Mouse (Mus musculus) lung, postnatal 0 days (tissue): Measurements from ENCODE around the gene Mpzl3. TPM values are rescaled to one million over a fixed set of nuclear protein-coding genes. Genes with fewer than 3 reads are reported as not detected.
A peak's percentile ranks its signal among the peaks of the same experiment; 100 is the strongest.

ENCODE experiments used
- ATAC-seq: fragments of 200-750 bp; cut with Nextera tagmentation; 2 replicates; pipeline ENCODE4 v1.8.0; 2017; ENCODE audit warnings: moderate library complexity
- DNase-seq: peaks from one replicate; pipeline ENCODE4 v3.0.0-alpha.2; 2016; ENCODE audit warnings: low spot score
- H3K27ac ChIP-seq: fragments of 300-500 bp; sonication (generic); 2 replicates; pipeline ENCODE4 v1.5.1; 2014; ENCODE audit warnings: antibody characterized with exemption, mild to moderate bottlenecking, low read length, mixed read lengths
- H3K27me3 ChIP-seq: fragments of 300-500 bp; sonication (generic); replicated peaks from 2 replicates; pipeline ENCODE4 v1.6.1; 2014; ENCODE audit warnings: low read length, mixed read lengths; ENCODE audit not compliant: insufficient read depth
- H3K36me3 ChIP-seq: fragments of 300-500 bp; sonication (generic); 2 replicates; pipeline ENCODE4 v1.6.1; 2014; ENCODE audit warnings: low read length, mixed read lengths; ENCODE audit not compliant: insufficient read depth
- H3K4me1 ChIP-seq: fragments of 300-500 bp; sonication (generic); 2 replicates; pipeline ENCODE4 v1.6.1; 2014; ENCODE audit warnings: antibody characterized with exemption, low read depth, low read length, mixed read lengths; ENCODE audit not compliant: insufficient read depth
- H3K4me2 ChIP-seq: fragments of 300-500 bp; sonication (generic); replicated peaks from 2 replicates; pipeline ENCODE4 v1.6.1; 2014; ENCODE audit warnings: low read depth, mild to moderate bottlenecking, low read length, moderate library complexity, mixed read lengths
- H3K4me3 ChIP-seq: fragments of 300-500 bp; sonication (generic); 2 replicates; pipeline ENCODE4 v1.5.1; 2014; ENCODE audit warnings: low read depth, low read length
- H3K9ac ChIP-seq: fragments of 300-500 bp; sonication (generic); replicated peaks from 2 replicates; pipeline ENCODE4 v1.6.1; 2014; ENCODE audit warnings: low read depth, mild to moderate bottlenecking
- H3K9me3 ChIP-seq: fragments of 300-500 bp; sonication (generic); 2 replicates; pipeline ENCODE4 v1.6.1; 2016; ENCODE audit warnings: low read length, mixed read lengths
- CTCF ChIP-seq: IDR thresholded peaks from 2 replicates; pipeline ENCODE4 v1.5.1; 2016; ENCODE audit warnings: antibody characterized with exemption, mild to moderate bottlenecking
- EP300 ChIP-seq: IDR thresholded peaks from 2 replicates; pipeline ENCODE4 v1.6.1; 2016; ENCODE audit warnings: antibody characterized with exemption, mild to moderate bottlenecking, control low read depth
- WGBS: fragments of 180-500 bp; shearing (Covaris S2); extraction: QIAGEN DNeasy Blood & Tissue Kit; methylation state at CpG from one replicate; pipeline ENCODE4 v1.1.7; 2014; 5-methylcytosine and 5-hydroxymethylcytosine counted together
- polyA plus RNA-seq: library from polyadenylated mRNA; unstranded; fragments of >200 nt; fragmentation: Nextera tagmentation; extraction: Ambion mirVana; gene quantifications from 2 replicates; pipeline ENCODE4 v1.2.1, GENCODE M21; 2015

Mpzl3 gene
- polyA plus RNA-seq, 1 experiment from 2014 or later = 2.0 TPM

DNA sequence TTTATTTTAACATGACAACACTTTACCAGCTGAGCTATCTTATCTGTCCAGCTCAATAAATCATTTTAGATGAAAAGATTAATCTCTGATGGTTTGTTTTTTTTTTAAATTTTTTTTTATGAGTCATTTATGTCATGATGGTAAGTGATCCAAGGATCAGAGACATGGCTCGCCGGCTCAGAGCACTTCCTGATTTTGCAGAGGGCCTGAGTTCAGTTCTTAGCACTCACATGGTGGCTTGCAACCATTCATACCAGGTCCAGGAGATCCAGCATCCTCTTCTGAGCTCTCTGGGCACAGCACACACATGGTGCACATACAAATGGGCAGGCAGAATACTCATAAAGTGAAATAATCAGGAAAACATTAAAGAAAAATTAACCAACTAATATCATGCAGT lies 4.7 kb upstream of the Mpzl3 start:
- Histone ChIP-seq H3K36me3 (no peaks in the 10 kb centered on the region), H3K27me3 (no peaks in the 10 kb centered on the region), H3K4me3 (no peak overlapping the region), H3K9ac (no peak overlapping the region), H3K4me2 (no peak overlapping the region), H3K27ac (no peak overlapping the region), H3K9me3 (no peaks in the 10 kb centered on the region), H3K4me1 (no peaks in the 10 kb centered on the region)
- DNase-seq (no peak), ATAC-seq (no peak)
- 75% methylated on average over 2 of the region's 2 CpGs for WGBS
- TF ChIP-seq CTCF = no peak
- no peak for TF ChIP-seq EP300

DNA sequence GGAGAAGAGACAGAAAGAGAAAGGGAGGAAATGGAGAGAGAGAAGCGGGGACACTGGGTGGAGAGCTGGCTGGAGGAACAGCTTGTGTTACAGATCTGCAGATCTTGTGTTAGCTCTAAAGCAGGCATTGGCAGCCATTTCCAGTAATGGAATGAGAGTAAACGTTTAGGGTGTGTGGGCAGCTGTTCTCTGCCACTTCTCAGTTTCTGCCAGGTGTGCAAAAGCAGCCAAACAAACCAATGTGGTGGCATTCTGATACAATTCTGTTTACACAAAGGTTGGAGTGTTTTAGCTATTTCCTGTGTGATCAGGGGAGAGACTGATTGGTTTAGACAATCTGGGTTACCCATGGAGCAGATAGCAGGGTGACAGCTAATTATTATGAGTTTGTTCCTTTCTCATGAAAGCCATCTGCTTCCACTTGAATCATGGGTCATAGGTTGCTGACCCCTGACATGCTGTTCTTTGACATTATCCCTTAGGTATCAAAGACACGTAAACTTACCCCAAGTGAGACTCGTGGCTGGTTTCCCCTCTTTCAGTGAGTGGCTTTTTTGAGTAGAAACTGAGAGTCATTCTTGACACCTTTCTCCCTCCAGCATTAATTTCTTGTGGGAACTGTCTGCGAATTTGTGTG lies 3.4 kb downstream of the Mpzl3 start:
- Histone ChIP-seq H3K9ac (no peak overlapping the region), H3K27ac (no peak overlapping the region), H3K4me2 (no peak overlapping the region), H3K27me3 (no peaks in the 10 kb centered on the region), H3K4me3 (no peak overlapping the region), H3K9me3 (no peaks in the 10 kb centered on the region), H3K36me3 (no peaks in the 10 kb centered on the region), H3K4me1 (no peaks in the 10 kb centered on the region; the same call in 1 of the 2 replicates)
- ATAC-seq = no peak
- DNase-seq = no peak
- WGBS = 30% methylated on average over 5 of the region's 5 CpGs
- TF ChIP-seq EP300 = no peak
- no peak for TF ChIP-seq CTCF

DNA sequence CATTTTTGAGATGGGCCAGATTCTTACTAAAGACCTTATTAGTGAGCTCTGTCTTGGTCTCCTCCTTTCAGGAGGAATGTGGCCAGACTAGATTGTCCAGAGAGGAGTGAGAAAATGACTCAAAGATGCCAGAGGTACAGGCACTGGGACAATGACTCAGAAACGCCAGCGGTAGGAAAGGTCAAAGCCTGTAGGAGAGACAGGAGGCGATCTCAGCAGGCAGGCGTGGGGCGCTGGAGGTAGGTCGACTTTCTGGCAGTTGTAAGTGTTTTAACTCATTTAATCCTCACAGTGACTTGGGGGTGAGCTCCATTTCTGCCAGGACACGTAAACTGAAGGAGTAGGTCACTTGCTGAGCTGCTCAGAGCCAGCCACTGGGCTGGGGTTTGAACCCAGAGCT lies 5.2 kb downstream of the Mpzl3 start:
- ATAC-seq (no peak), DNase-seq (peak; percentile 33)
- Histone ChIP-seq H3K36me3 (no peaks in the 10 kb centered on the region), H3K9me3 (no peaks in the 10 kb centered on the region), H3K27me3 (no peaks in the 10 kb centered on the region), H3K27ac (no peak overlapping the region), H3K4me2 (no peak overlapping the region), H3K4me1 (no peaks in the 10 kb centered on the region; the same call in 1 of the 2 replicates), H3K9ac (no peak overlapping the region), H3K4me3 (no peak overlapping the region)
- TF ChIP-seq CTCF (no peak), EP300 (no peak)
- 28% methylated on average over 7 of the region's 7 CpGs for WGBS

DNA sequence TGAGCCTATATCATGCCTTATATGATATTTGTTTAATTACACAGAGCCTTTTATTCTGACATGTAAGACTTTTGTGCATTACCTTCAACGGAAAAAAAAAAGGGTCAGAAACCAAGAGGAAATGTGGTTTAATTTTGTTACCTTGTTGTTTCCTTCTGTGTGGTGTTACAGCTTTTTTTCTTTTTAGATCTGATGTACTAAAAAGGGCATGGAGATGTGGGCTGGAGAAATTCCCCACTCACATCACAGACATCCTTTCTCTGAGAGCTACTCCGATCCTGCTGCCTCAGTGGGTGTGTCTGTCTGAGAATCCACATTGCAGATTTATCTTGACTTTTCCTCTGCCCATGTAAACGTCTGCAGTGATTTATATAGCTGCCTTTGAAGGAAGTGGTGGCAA lies 7.7 kb downstream of the Mpzl3 start:
- no peak overlapping the region for H3K4me3 ChIP-seq
- H3K4me2 ChIP-seq = no peak overlapping the region
- no peak for ATAC-seq
- 53% methylated on average over 3 of the region's 3 CpGs for WGBS
- no peaks in the 10 kb centered on the region for H3K9me3 ChIP-seq
- H3K27me3 ChIP-seq = no peaks in the 10 kb centered on the region
- H3K4me1 ChIP-seq = no peaks in the 10 kb centered on the region; the same call in 1 of the 2 replicates
- no peak overlapping the region for H3K27ac ChIP-seq
- DNase-seq = no peak
- no peaks in the 10 kb centered on the region for H3K36me3 ChIP-seq
- no peak for TF ChIP-seq CTCF
- TF ChIP-seq EP300 = no peak
- H3K9ac ChIP-seq = no peak overlapping the region

DNA sequence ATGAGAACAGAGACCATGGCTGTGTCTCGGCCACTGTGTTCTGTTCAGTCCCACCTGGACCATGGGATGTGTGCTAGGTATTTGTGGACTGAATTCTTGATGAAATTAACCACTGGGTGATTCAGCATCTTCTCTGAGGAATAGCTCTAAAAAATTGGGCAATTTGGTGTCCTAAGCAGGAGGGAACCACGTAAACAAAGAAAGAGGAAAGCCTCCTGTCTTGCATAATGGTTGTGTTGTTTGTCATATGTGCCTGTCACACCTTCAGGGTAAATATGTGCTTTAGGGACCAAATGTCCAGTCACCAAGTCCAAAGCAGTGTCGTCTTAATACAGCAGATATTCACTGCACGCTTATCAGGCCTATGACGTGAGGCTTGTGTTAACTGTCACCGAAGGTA lies 9.4 kb downstream of the Mpzl3 start:
- WGBS = 78% methylated on average over 6 of the region's 6 CpGs
- no peaks in the 10 kb centered on the region; the same call in 1 of the 2 replicates for H3K4me1 ChIP-seq
- H3K9ac ChIP-seq = no peak overlapping the region
- no peaks in the 10 kb centered on the region for H3K36me3 ChIP-seq
- H3K27me3 ChIP-seq = no peaks in the 10 kb centered on the region
- H3K9me3 ChIP-seq = no peaks in the 10 kb centered on the region
- H3K4me2 ChIP-seq = no peak overlapping the region
- no peak for DNase-seq
- no peak overlapping the region for H3K4me3 ChIP-seq
- TF ChIP-seq CTCF (no peak), EP300 (no peak)
- no peak for ATAC-seq
- no peak overlapping the region for H3K27ac ChIP-seq

DNA sequence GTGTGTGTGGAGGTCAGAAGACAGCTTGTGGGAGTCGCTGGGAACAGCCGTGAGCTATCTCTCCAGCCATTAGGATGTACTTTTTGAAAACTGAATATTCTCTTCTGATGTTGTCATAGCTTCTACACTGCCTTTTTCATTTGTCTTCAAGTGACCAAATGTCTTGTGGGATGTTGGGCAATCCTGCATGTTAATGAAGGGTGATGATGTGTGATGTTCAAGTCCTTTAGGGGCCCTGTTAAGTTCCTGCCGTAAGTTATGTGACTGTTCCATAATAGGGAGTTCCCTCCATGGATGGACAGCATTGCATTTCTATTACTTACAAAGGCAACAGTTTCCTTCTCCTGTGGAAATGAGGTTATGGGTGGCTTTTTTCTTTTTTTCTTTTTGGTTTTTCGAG lies 11.7 kb downstream of the Mpzl3 start:
- Histone ChIP-seq H3K4me1 (no peaks in the 10 kb centered on the region), H3K9ac (no peak overlapping the region), H3K9me3 (no peaks in the 10 kb centered on the region), H3K4me3 (no peak overlapping the region), H3K4me2 (no peak overlapping the region), H3K27ac (no peak overlapping the region), H3K36me3 (no peaks in the 10 kb centered on the region), H3K27me3 (no peaks in the 10 kb centered on the region)
- WGBS = 65% methylated on average over 4 of the region's 4 CpGs
- ATAC-seq (no peak), DNase-seq (peak; percentile 17)
- TF ChIP-seq EP300 (no peak), CTCF (no peak)

DNA sequence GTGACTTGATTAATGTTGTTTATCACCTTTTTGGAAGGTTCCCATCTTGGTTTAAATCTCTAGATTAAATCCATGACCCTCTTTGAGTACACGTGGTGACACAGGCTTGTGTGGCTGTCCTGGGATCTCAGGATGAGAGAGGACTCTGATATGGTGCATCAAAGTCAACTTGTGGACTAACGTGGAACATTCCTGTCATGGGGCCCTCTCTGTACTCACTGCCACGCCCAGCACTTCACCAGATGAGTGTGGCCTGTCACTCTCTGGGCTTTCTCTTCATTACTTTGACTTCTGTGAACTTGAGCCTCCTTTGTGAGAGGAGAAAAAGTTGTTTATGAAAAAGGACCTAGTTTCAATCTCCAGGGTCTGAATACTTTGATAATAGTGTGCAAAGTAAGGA lies 16.8 kb downstream of the Mpzl3 start:
- TF ChIP-seq EP300 = no peak
- TF ChIP-seq CTCF = no peak

More for the DNA sequence above, 16.8 kb downstream of the Mpzl3 start:
- H3K4me2 ChIP-seq = no peak overlapping the region
- no peak for DNase-seq
- no peaks in the 10 kb centered on the region for H3K9me3 ChIP-seq
- no peak overlapping the region for H3K4me3 ChIP-seq
- H3K9ac ChIP-seq = no peak overlapping the region
- ATAC-seq = no peak
- WGBS = 37% methylated on average over 3 of the region's 3 CpGs
- no peaks in the 10 kb centered on the region for H3K36me3 ChIP-seq
- no peaks in the 10 kb centered on the region for H3K4me1 ChIP-seq
- no peak overlapping the region for H3K27ac ChIP-seq
- H3K27me3 ChIP-seq = no peaks in the 10 kb centered on the region
